In genomic region chr16:44983379-44984060, GRCm38 (mm10) we compare ENCODE assay signal across 30 mouse cellular contexts. TPM values are rescaled to one million over a fixed set of nuclear protein-coding genes. Genes with fewer than 3 reads are reported as not detected.
DNase-seq lines count a peak whose midpoint lies in the region; TF ChIP-seq lines count a peak whose summit lies in the region.
"Had no signal": no experiment of that assay in that cellular context is flagged by ENCODE, and none has a peak within 500 bp of the region (broad histone marks: within the 10 kb centered on the region; RNA-seq: fewer than 3 reads in every experiment).

No protein-coding gene starts in this region.

- H3K36me3 ChIP-seq in heart, adult 2 months (ENCODE audit: control insufficient read depth, insufficient read depth, low read length): no peaks in the 10 kb centered on the region
- H3K36me3 ChIP-seq in liver, adult 2 months (ENCODE audit: control insufficient read depth, insufficient read depth, low read length): no peaks in the 10 kb centered on the region
- H3K36me3 ChIP-seq: embryonic facial prominence, embryonic 12.5 days; G1E; hindbrain, embryonic 13.5 days; limb, embryonic 12.5 days; midbrain, embryonic 13.5 days had no signal

- WGBS in heart, adult 2 months: 61% methylated on average over 3 of the region's 3 CpGs
- 76% methylated on average over 3 of the region's 3 CpGs for WGBS in liver, adult 2 months

- no peak for TF ChIP-seq CTCF in heart, adult 2 months (IDR thresholded peaks at IDR 0.05)
- TF ChIP-seq CTCF in liver, adult 2 months (IDR thresholded peaks at IDR 0.05; ENCODE audit: low read depth, low read length): no peak

- no peak for TF ChIP-seq POLR2A in heart, adult 2 months (IDR thresholded peaks at IDR 0.05; ENCODE audit: insufficient read depth, low read depth, low read length)
- TF ChIP-seq POLR2A in liver, adult 2 months (IDR thresholded peaks at IDR 0.05; ENCODE audit: extremely low read depth, insufficient read depth, low read length): no peak

- DNase-seq in heart, adult 11 months: peak; percentile 52
- no peak for DNase-seq in heart, adult 2 months
- DNase-seq in liver, adult 2 months (ENCODE audit: extremely low read depth, low read depth, low spot score): peak; percentile 28
- no peak for DNase-seq in liver
- peak; percentile 70 for DNase-seq in 416B (ENCODE audit: low read depth)
- DNase-seq in mesoderm, embryonic 11.5 days (ENCODE audit: low read depth, low spot score): peak; percentile 9
- DNase-seq in ovary, postnatal 36 days (ENCODE audit: low spot score): no peak
- DNase-seq in spleen, adult 18-20 months: no peak
- DNase-seq: adrenal gland, postnatal 10 days; cerebellum, adult 2 months; cerebellum, postnatal 25 days; forebrain, postnatal 0 days; gastrocnemius, postnatal 25 days; heart, postnatal 36 days; kidney, postnatal 14 days; layer of hippocampus, postnatal 36 days; lung, postnatal 10 days; right cerebral cortex, postnatal 14 days; thymus, adult 18-20 months had no signal

- H3K27ac ChIP-seq in heart, adult 2 months: no peak overlapping the region
- no peak overlapping the region for H3K27ac ChIP-seq in liver, adult 2 months (replicated peaks; ENCODE audit: insufficient read depth, low read depth, low read length)
- H3K27ac ChIP-seq: embryonic facial prominence, embryonic 12.5 days; hindbrain, embryonic 13.5 days; limb, embryonic 12.5 days; liver, embryonic 14.5 days; midbrain, embryonic 13.5 days had no signal

- TF ChIP-seq EP300 in heart, adult 2 months (IDR thresholded peaks at IDR 0.05; ENCODE audit: insufficient read depth, low read depth, low read length): no peak

- H3K4me3 ChIP-seq in heart, adult 2 months: no peak overlapping the region
- no peak overlapping the region for H3K4me3 ChIP-seq in liver, adult 2 months (ENCODE audit: insufficient read depth, low read depth, low read length)
- H3K4me3 ChIP-seq: embryonic facial prominence, embryonic 12.5 days; hindbrain, embryonic 13.5 days; limb, embryonic 12.5 days; midbrain, embryonic 13.5 days had no signal

- H3K27me3 ChIP-seq in heart, adult 2 months (ENCODE audit: control insufficient read depth, insufficient read depth, low read length): no peaks in the 10 kb centered on the region
- no peaks in the 10 kb centered on the region for H3K27me3 ChIP-seq in liver, adult 2 months (ENCODE audit: control insufficient read depth, insufficient read depth, low read length)
- H3K27me3 ChIP-seq: embryonic facial prominence, embryonic 12.5 days; hindbrain, embryonic 13.5 days; limb, embryonic 12.5 days; midbrain, embryonic 13.5 days had no signal

- H3K4me1 ChIP-seq in heart, adult 2 months (ENCODE audit: control insufficient read depth, insufficient read depth, low read length): no peaks in the 10 kb centered on the region
- no peaks in the 10 kb centered on the region for H3K4me1 ChIP-seq in liver, adult 2 months (ENCODE audit: control insufficient read depth, insufficient read depth, low read length)
- H3K4me1 ChIP-seq: embryonic facial prominence, embryonic 12.5 days; hindbrain, embryonic 13.5 days; midbrain, embryonic 13.5 days had no signal

- H3K9ac ChIP-seq in heart, adult 2 months (ENCODE audit: low read depth, low read length): no peak overlapping the region
- no peak overlapping the region for H3K9ac ChIP-seq in liver, adult 2 months (ENCODE audit: low read depth, low read length)
- H3K9ac ChIP-seq: embryonic facial prominence, embryonic 12.5 days; forebrain, postnatal 0 days; hindbrain, embryonic 13.5 days; limb, embryonic 12.5 days; liver, embryonic 14.5 days; midbrain, embryonic 13.5 days had no signal

- intact Hi-C loops in heart, adult 2 months (cut with DNase I): no loop called here

- H3K79me2 ChIP-seq in heart, adult 2 months (replicated peaks; ENCODE audit: control insufficient read depth, insufficient read depth, low read length): no peaks in the 10 kb centered on the region
- H3K79me2 ChIP-seq in liver, adult 2 months (ENCODE audit: control insufficient read depth, insufficient read depth, low read length): no peaks in the 10 kb centered on the region

RNA-seq across cellular contexts. Expression of gene Cd200r3, which starts 40.0 kb away (rescaled TPM):
- not detected for total RNA-seq in heart, adult 2 months (2021)
- polyA plus RNA-seq in heart, adult 2 months (2012; rRNA removed): not detected in 2 replicates
- total RNA-seq in liver, adult 2 months (2014; rRNA removed): 0.18 and 0.27 TPM in 2 replicates
- polyA plus RNA-seq in liver, adult 2 months (2012; rRNA removed): not detected in 2 replicates
- total RNA-seq: forebrain, postnatal 0 days; gastrocnemius, postnatal 25 days; heart, adult 8-10 months; heart, postnatal 36 days; layer of hippocampus, adult 8-10 months; layer of hippocampus, postnatal 36 days; left cerebral cortex, postnatal 14 days had no signal
- polyA plus RNA-seq: cerebellum, adult 2 months; embryonic facial prominence, embryonic 12.5 days; forebrain, embryonic 11.5 days; hindbrain, embryonic 13.5 days; limb, embryonic 12.5 days; midbrain, embryonic 13.5 days; neural tube, embryonic 11.5 days had no signal

Comparison
In these comparisons a context has a peak if more than half of its experiments do, and no peak if none do; other contexts are left out.
1. DNase-seq: peak in heart, adult 11 months (single experiment), liver, adult 2 months (single experiment), 416B (single experiment) and mesoderm, embryonic 11.5 days (single experiment); none in heart, adult 2 months (0 of 2), liver (single experiment), ovary, postnatal 36 days (single experiment) and spleen, adult 18-20 months (0 of 2).